13 mouse cellular contexts compared by ENCODE assay signal in the genomic region with DNA sequence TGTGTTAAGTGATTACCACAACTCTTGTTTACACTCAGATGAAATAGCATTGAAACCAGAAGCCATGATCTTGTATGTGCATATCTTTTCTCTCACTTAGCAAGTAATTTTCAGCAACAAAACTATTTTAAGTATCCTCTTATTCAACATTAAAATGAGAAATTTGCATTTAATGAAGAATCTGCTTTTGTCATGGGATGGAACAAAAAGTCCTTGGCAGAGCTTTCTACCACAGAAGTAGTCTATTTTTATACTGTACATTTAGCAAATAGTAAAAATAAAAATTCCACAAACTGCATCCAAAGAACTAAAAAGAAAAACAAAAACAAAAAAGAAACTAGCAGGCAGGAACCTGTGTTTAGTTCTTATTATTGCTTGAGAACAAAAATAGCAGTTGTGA.
"Had no signal": no experiment of that assay in that cellular context is flagged by ENCODE, and none has a peak within 500 bp of the region (broad histone marks: within the 10 kb centered on the region; RNA-seq: fewer than 3 reads in every experiment).

No protein-coding gene starts in this region.

- H3K9me3 ChIP-seq: limb, embryonic 10.5 days; liver, embryonic 15.5 days; midbrain, embryonic 13.5 days; stomach, embryonic 15.5 days had no signal

- H3K36me3 ChIP-seq: limb, embryonic 10.5 days; liver, embryonic 15.5 days; midbrain, embryonic 13.5 days; stomach, embryonic 15.5 days had no signal

- H3K27me3 ChIP-seq: liver, embryonic 15.5 days; midbrain, embryonic 13.5 days; stomach, embryonic 15.5 days had no signal

- DNase-seq: kidney, adult 8-10 months; kidney, postnatal 36 days; layer of hippocampus, adult 9-11 months; right cerebral cortex, postnatal 14 days; thymus, postnatal 36 days had no signal

- H3K4me3 ChIP-seq: left cerebral cortex, adult 2 months; limb, embryonic 10.5 days; liver, embryonic 15.5 days; midbrain, embryonic 13.5 days; stomach, embryonic 15.5 days had no signal

- H3K27ac ChIP-seq: left cerebral cortex, adult 2 months; limb, embryonic 10.5 days; liver, embryonic 15.5 days; midbrain, embryonic 13.5 days; stomach, embryonic 15.5 days had no signal

- ATAC-seq: intestine, embryonic 16.5 days; midbrain, embryonic 13.5 days had no signal

- H3K4me1 ChIP-seq: limb, embryonic 10.5 days; liver, embryonic 15.5 days; midbrain, embryonic 13.5 days; stomach, embryonic 15.5 days had no signal

- H3K9ac ChIP-seq: liver, embryonic 15.5 days; lung, embryonic 14.5 days; midbrain, embryonic 13.5 days; stomach, embryonic 15.5 days had no signal

- H3K4me2 ChIP-seq: liver, embryonic 11.5 days; liver, embryonic 15.5 days; lung, embryonic 14.5 days; midbrain, embryonic 13.5 days; stomach, embryonic 15.5 days had no signal
